ENCODE assay signal across 9 mouse cellular contexts in genomic region chr16:57427516-57428285, GRCm38 (mm10).
DNase-seq lines count a peak whose midpoint lies in the region; ATAC-seq lines count a peak whose summit lies in the region.
"Had no signal": no experiment of that assay in that cellular context is flagged by ENCODE, and none has a peak within 500 bp of the region (broad histone marks: within the 10 kb centered on the region; RNA-seq: fewer than 3 reads in every experiment).

No protein-coding gene starts in this region.

- WGBS in intestine, embryonic 16.5 days: 60% methylated on average over 7 of the region's 7 CpGs
- WGBS in stomach, embryonic 15.5 days: 58% methylated on average over 7 of the region's 7 CpGs

- no peak overlapping the region for H3K4me3 ChIP-seq in intestine, embryonic 16.5 days (ENCODE audit: low read length)
- no peak overlapping the region for H3K4me3 ChIP-seq in stomach, embryonic 15.5 days (replicated peaks)
- H3K4me3 ChIP-seq: neural tube, embryonic 15.5 days had no signal

- peaks cover 20% of the 10 kb centered on the region for H3K4me1 ChIP-seq in intestine, embryonic 16.5 days (ENCODE audit: control insufficient read depth, insufficient read depth, low read length)
- H3K4me1 ChIP-seq in stomach, embryonic 15.5 days: peaks cover 4% of the 10 kb centered on the region

- peak; percentile 63 for ATAC-seq in intestine, embryonic 16.5 days
- peak; percentile 54; the same call in 1 of the 2 replicates for ATAC-seq in stomach, embryonic 15.5 days (ENCODE audit: insufficient read depth, low FRiP score, low read depth)

- intact Hi-C loops in left cerebral cortex, postnatal 4 days (cut with DNase I): no loop called here

- no peak overlapping the region for H3K4me2 ChIP-seq in intestine, embryonic 16.5 days (ENCODE audit: low read depth, low read length)
- H3K4me2 ChIP-seq in stomach, embryonic 15.5 days: no peak overlapping the region
- H3K4me2 ChIP-seq: neural tube, embryonic 15.5 days had no signal

- H3K27ac ChIP-seq in intestine, embryonic 16.5 days (ENCODE audit: low read length): peak overlapping the region; percentile 33
- H3K27ac ChIP-seq in stomach, embryonic 15.5 days: peak overlapping the region; percentile 28; the same call in 1 of the 2 replicates
- H3K27ac ChIP-seq: neural tube, embryonic 15.5 days had no signal

- no peak overlapping the region for H3K9ac ChIP-seq in intestine, embryonic 16.5 days (ENCODE audit: low read depth, low read length)
- H3K9ac ChIP-seq in stomach, embryonic 15.5 days: no peak overlapping the region
- H3K9ac ChIP-seq: neural tube, embryonic 15.5 days had no signal

- no peaks in the 10 kb centered on the region for H3K36me3 ChIP-seq in intestine, embryonic 16.5 days (ENCODE audit: control insufficient read depth, insufficient read depth, low read length)
- no peaks in the 10 kb centered on the region for H3K36me3 ChIP-seq in stomach, embryonic 15.5 days
- H3K36me3 ChIP-seq: neural tube, embryonic 15.5 days had no signal

- no peaks in the 10 kb centered on the region for H3K27me3 ChIP-seq in intestine, embryonic 16.5 days (replicated peaks; ENCODE audit: control insufficient read depth, insufficient read depth, low read length)
- H3K27me3 ChIP-seq in stomach, embryonic 15.5 days (replicated peaks): no peaks in the 10 kb centered on the region
- H3K27me3 ChIP-seq: neural tube, embryonic 15.5 days had no signal

- DNase-seq in gastrocnemius, postnatal 25 days: peak; percentile 38
- DNase-seq in gastrocnemius, postnatal 4 days (ENCODE audit: low spot score in 2 of 2): no peak
- peak; percentile 96 for DNase-seq in fibroblast of lung, adult 2 months (ENCODE audit: low read depth)
- DNase-seq in left cerebral cortex, adult 18-20 months (ENCODE audit: low spot score in 2 of 2): no peak
- no peak for DNase-seq in left cerebral cortex, postnatal 4 days
- no peak for DNase-seq in spleen, postnatal 10 days (ENCODE audit: low spot score in 2 of 2)

- no peaks in the 10 kb centered on the region for H3K9me3 ChIP-seq in intestine, embryonic 16.5 days (ENCODE audit: control insufficient read depth, low read length)
- H3K9me3 ChIP-seq in stomach, embryonic 15.5 days: no peaks in the 10 kb centered on the region
- H3K9me3 ChIP-seq: neural tube, embryonic 15.5 days had no signal

Comparison
In these comparisons a context has a peak if more than half of its experiments do, and no peak if none do; other contexts are left out.
1. DNase-seq: peak in gastrocnemius, postnatal 25 days (single experiment) and fibroblast of lung, adult 2 months (single experiment); none in gastrocnemius, postnatal 4 days (0 of 2), left cerebral cortex, adult 18-20 months (0 of 2), left cerebral cortex, postnatal 4 days (single experiment) and spleen, postnatal 10 days (0 of 2).